In the genomic region with DNA sequence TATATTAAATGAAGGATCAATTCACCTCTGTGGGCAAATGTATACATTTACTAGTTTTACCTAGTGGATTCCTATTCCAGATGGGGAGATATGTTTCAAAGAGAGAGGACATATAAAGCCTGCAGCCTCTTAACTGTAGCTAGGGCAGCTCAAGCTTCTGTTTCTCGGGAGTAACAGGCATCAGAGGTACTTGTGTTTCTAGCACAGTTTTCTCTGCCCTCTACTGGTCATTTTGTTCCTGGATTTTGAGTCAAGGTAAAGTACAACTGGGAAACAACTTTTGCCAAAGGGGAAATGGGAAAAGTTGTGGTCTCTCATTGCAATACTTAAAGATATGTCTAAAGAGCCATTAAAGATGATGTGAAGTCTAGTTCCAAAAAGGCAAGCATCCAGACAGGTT, we compare ENCODE assay signal across 14 mouse cellular contexts. TPM values are rescaled to one million over a fixed set of nuclear protein-coding genes. Genes with fewer than 3 reads are reported as not detected.
DNase-seq lines count a peak whose midpoint lies in the region; ATAC-seq and TF ChIP-seq lines count a peak whose summit lies in the region.
"Had no signal": no experiment of that assay in that cellular context is flagged by ENCODE, and none has a peak within 500 bp of the region (broad histone marks: within the 10 kb centered on the region; RNA-seq: fewer than 3 reads in every experiment).

No protein-coding gene starts in this region.

- H3K4me1 ChIP-seq in forebrain, embryonic 14.5 days (ENCODE audit: control insufficient read depth, insufficient read depth, low read length): no peaks in the 10 kb centered on the region
- no peaks in the 10 kb centered on the region for H3K4me1 ChIP-seq in forebrain, embryonic 13.5 days
- H3K4me1 ChIP-seq in CH12.LX (ENCODE audit: control insufficient read depth in 1 of 2, insufficient read depth in 2 of 2): no peaks in the 10 kb centered on the region
- no peaks in the 10 kb centered on the region for H3K4me1 ChIP-seq in cortical plate, adult 2 months (ENCODE audit: control insufficient read depth, insufficient read depth, low read length)
- H3K4me1 ChIP-seq: embryonic facial prominence, embryonic 13.5 days; lung, embryonic 15.5 days had no signal

- H3K4me2 ChIP-seq in forebrain, embryonic 14.5 days (ENCODE audit: low read length): no peak overlapping the region
- no peak overlapping the region for H3K4me2 ChIP-seq in forebrain, embryonic 13.5 days
- no peak overlapping the region for H3K4me2 ChIP-seq in CH12.LX (ENCODE audit: insufficient read depth, low read depth, poor library complexity, severe bottlenecking)
- H3K4me2 ChIP-seq: embryonic facial prominence, embryonic 13.5 days; lung, embryonic 15.5 days had no signal

- ATAC-seq in forebrain, embryonic 14.5 days: no peak
- no peak for ATAC-seq in forebrain, embryonic 13.5 days

- H3K79me2 ChIP-seq in CH12.LX (replicated peaks; ENCODE audit: control insufficient read depth, extremely low read depth, insufficient read depth, poor library complexity, severe bottlenecking): no peaks in the 10 kb centered on the region

- no peaks in the 10 kb centered on the region for H3K36me3 ChIP-seq in forebrain, embryonic 14.5 days (ENCODE audit: control insufficient read depth, insufficient read depth, low read length)
- H3K36me3 ChIP-seq in forebrain, embryonic 13.5 days (ENCODE audit: poor library complexity, severe bottlenecking): no peaks in the 10 kb centered on the region
- no peaks in the 10 kb centered on the region for H3K36me3 ChIP-seq in CH12.LX (replicated peaks in 1 of 2; ENCODE audit: control insufficient read depth in 1 of 2, insufficient read depth in 1 of 2, low read length in 1 of 2)
- H3K36me3 ChIP-seq: embryonic facial prominence, embryonic 13.5 days; lung, embryonic 15.5 days had no signal

- TF ChIP-seq EP300 in CH12.LX (IDR thresholded peaks at IDR 0.05; ENCODE audit: low read length): no peak

- H3K4me3 ChIP-seq in forebrain, embryonic 14.5 days (ENCODE audit: low read depth, low read length): no peak overlapping the region
- no peak overlapping the region for H3K4me3 ChIP-seq in forebrain, embryonic 13.5 days
- no peak overlapping the region for H3K4me3 ChIP-seq in CH12.LX (replicated peaks in 1 of 3; ENCODE audit: low read depth in 2 of 3, low read length in 2 of 3, poor library complexity in 1 of 3)
- no peak overlapping the region for H3K4me3 ChIP-seq in cortical plate, adult 2 months (ENCODE audit: insufficient read depth, low read length)
- H3K4me3 ChIP-seq: embryonic facial prominence, embryonic 13.5 days; lung, embryonic 15.5 days had no signal

- peak; percentile 35 for TF ChIP-seq RAD21 in CH12.LX (IDR thresholded peaks at IDR 0.05; ENCODE audit: low read depth, low read length)

- no peaks in the 10 kb centered on the region for H3K9me3 ChIP-seq in forebrain, embryonic 14.5 days (replicated peaks; ENCODE audit: control insufficient read depth, low read length)
- no peaks in the 10 kb centered on the region for H3K9me3 ChIP-seq in forebrain, embryonic 13.5 days (replicated peaks)
- peaks cover 6% of the 10 kb centered on the region for H3K9me3 ChIP-seq in CH12.LX (replicated peaks; ENCODE audit: low read length)
- H3K9me3 ChIP-seq: embryonic facial prominence, embryonic 13.5 days; lung, embryonic 15.5 days had no signal

- WGBS in forebrain, embryonic 14.5 days: 29% methylated on average over 1 of the region's 1 CpGs
- WGBS in forebrain, embryonic 13.5 days: 18% methylated on average over 1 of the region's 1 CpGs

- no peak overlapping the region for H3K27ac ChIP-seq in forebrain, embryonic 14.5 days (ENCODE audit: low read depth, low read length)
- no peak overlapping the region for H3K27ac ChIP-seq in forebrain, embryonic 13.5 days
- no peak overlapping the region for H3K27ac ChIP-seq in CH12.LX (ENCODE audit: insufficient read depth, low read depth)
- H3K27ac ChIP-seq in cortical plate, adult 2 months (ENCODE audit: insufficient read depth, low read length): no peak overlapping the region
- H3K27ac ChIP-seq: embryonic facial prominence, embryonic 13.5 days; lung, embryonic 15.5 days had no signal

- peak; percentile 67 for DNase-seq in forebrain, embryonic 14.5 days (ENCODE audit: low spot score)
- peak; percentile 28 for DNase-seq in layer of hippocampus, adult 11-12 months (ENCODE audit: low spot score)
- DNase-seq in layer of hippocampus, postnatal 10 days (ENCODE audit: low spot score in 2 of 2): no peak
- DNase-seq in CH12.LX (ENCODE audit: extremely low read depth): peak; percentile 2
- no peak for DNase-seq in thymus, postnatal 36 days
- DNase-seq in thymus, postnatal 25 days: no peak
- DNase-seq: adrenal gland, adult 2 months; heart, postnatal 14 days; layer of hippocampus, postnatal 36 days had no signal

- in situ Hi-C loops in CH12.LX (cut with MboI; ENCODE audit: low pct_ligation_motif_present, low pct_unique_long_range_greater_than_20kb, low sequenced_read_pairs): no loop called here

- no peak for TF ChIP-seq POLR2A in CH12.LX (IDR thresholded peaks at IDR 0.05; ENCODE audit: low read depth, low read length)
- TF ChIP-seq POLR2A in cortical plate, adult 2 months (IDR thresholded peaks at IDR 0.05; ENCODE audit: extremely low read depth, insufficient read depth, low read length): no peak

- dilution Hi-C loops in CH12.LX (cut with MboI; ENCODE audit: extremely low pct_ligation_motif_present, extremely low pct_unique_long_range_greater_than_20kb, low sequenced_read_pairs): no loop called here

- no peak overlapping the region for H3K9ac ChIP-seq in forebrain, embryonic 14.5 days (ENCODE audit: low read length)
- H3K9ac ChIP-seq in forebrain, embryonic 13.5 days: no peak overlapping the region
- H3K9ac ChIP-seq in CH12.LX (ENCODE audit: insufficient read depth, low read depth): no peak overlapping the region
- H3K9ac ChIP-seq: embryonic facial prominence, embryonic 13.5 days; lung, embryonic 15.5 days had no signal

- TF ChIP-seq CTCF in CH12.LX (conservative IDR thresholded peaks at IDR 0.05 in 1 of 2, IDR thresholded peaks at IDR 0.05 in 1 of 2; ENCODE audit: low read depth in 2 of 2, low read length in 2 of 2): peak; percentile 19 to 38; a peak in 2 of 4 replicates
- TF ChIP-seq CTCF in cortical plate, adult 2 months (IDR thresholded peaks at IDR 0.05; ENCODE audit: extremely low read depth, insufficient read depth, low read length): peak; percentile 50

- H3K27me3 ChIP-seq in forebrain, embryonic 14.5 days (replicated peaks; ENCODE audit: control insufficient read depth, insufficient read depth, low read length): no peaks in the 10 kb centered on the region
- H3K27me3 ChIP-seq in forebrain, embryonic 13.5 days: no peaks in the 10 kb centered on the region
- H3K27me3 ChIP-seq in CH12.LX (replicated peaks): no peaks in the 10 kb centered on the region
- H3K27me3 ChIP-seq: embryonic facial prominence, embryonic 13.5 days; lung, embryonic 15.5 days had no signal

TF ChIP-seq in CH12.LX, 34 proteins besides CTCF, POLR2A, EP300 and RAD21:
- TF ChIP-seq SMC3 (IDR thresholded peaks at IDR 0.05; ENCODE audit: low read depth, low read length) (peak; percentile 26), JUND (conservative IDR thresholded peaks at IDR 0.05; ENCODE audit: low read depth, low read length) (no peak)

RNA-seq across cellular contexts. Expression of a gene that starts 37.1 kb away (rescaled TPM):
- not detected in 2 replicates for polyA plus RNA-seq in forebrain, embryonic 14.5 days (2014; fragmentation: Nextera tagmentation; extraction: Ambion mirVana)
- not detected in 2 replicates for polyA plus RNA-seq in forebrain, embryonic 13.5 days (2015; fragmentation: Nextera tagmentation; extraction: Ambion mirVana)
- under 1 TPM in 1 of 2 experiments, not detected in 1; 0.11 TPM for total RNA-seq in layer of hippocampus, postnatal 10 days (2021)
- total RNA-seq in CH12.LX (2012; rRNA removed) (not detected in 2 replicates), CH12.LX (2014; rRNA removed) (not detected in 2 replicates)
- not detected in 2 replicates for polyA plus RNA-seq in CH12.LX (2012; ENCODE audit: insufficient read length, low read depth)
- polyA plus RNA-seq in cortical plate, adult 2 months (2012; rRNA removed): 0.15 TPM in 2 replicates
- total RNA-seq: adrenal gland, adult 2 months; gastrocnemius, adult 18-20 months; heart, postnatal 14 days had no signal
- polyA plus RNA-seq: adrenal gland, adult 2 months; embryonic facial prominence, embryonic 13.5 days had no signal

Comparison
In these comparisons a context has a peak if more than half of its experiments do, and no peak if none do; other contexts are left out.
1. DNase-seq: peak in forebrain, embryonic 14.5 days (single experiment), layer of hippocampus, adult 11-12 months (single experiment) and CH12.LX (single experiment); none in layer of hippocampus, postnatal 10 days (0 of 2), thymus, postnatal 36 days (0 of 2) and thymus, postnatal 25 days (single experiment).